Mouse (Mus musculus) spleen, postnatal 4 days (tissue): ENCODE measurements around the gene Ube2o.

Source experiments
- DNase-seq, 2 experiments: peaks; one replicate each; pipeline ENCODE4 v3.0.0; 2022; ENCODE audit warnings: low spot score in 2 of 2

Ube2o gene

DNA sequence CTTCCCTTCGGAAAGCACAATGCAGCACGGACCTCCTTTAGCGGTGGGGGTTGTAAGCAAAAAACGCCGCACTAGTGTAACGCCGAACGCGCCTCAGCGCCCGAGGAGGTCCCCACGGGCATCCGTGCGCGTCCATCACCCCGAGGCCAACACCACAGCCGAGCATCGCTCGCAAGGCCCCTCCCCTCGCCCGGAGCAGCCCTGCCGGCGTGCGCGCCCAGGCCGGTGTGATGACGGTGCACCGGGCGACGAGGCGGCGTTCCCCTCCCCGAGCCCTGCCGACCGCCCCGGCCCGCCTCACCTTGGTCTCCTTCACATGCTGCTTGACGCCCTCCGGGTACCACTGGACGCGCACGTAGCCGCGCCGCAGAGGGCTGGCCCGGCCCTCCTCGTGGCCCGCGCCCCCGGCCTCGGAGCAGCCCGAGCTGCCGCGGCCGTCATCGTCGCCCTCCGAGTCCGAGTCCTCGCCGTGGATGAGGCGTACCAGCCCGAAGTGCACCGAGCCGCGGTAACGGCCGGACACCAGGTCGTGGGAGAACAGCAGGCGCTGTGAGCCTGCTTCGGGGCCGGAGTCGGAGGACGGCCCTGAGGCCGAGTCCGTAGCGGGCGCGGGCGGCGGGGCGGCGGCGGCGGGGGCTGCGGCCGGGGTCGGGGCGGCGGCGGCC, 404 bp downstream of the Ube2o start:
- DNase-seq: peak; percentile 73 to 88

GRCm38 (mm10) chr11:116580031-116580652, 1.1 kb downstream of the Ube2o start:
- DNase-seq: peak in 1 of 2 experiments; percentile 35

DNA sequence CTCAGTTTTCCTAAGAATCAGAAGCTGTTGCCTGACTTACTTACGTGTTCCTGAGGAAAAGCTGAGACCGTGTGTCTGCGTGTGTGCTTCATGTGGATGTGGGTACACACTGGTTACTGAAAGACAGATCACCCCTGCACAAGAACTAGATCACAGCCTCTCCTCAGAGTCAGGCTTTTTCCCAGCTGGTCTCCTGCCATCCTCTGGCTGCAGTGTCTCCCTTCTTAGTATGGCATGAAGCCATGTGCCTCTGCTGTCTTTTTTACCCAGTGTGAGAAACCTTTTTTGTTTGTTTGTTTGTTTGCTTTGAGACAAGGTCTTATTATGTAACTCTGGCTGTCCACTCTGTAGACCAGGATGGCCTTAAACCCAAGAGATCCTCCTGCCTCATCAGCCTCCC, 2.0 kb downstream of the Ube2o start:
- DNase-seq: no peak

DNA sequence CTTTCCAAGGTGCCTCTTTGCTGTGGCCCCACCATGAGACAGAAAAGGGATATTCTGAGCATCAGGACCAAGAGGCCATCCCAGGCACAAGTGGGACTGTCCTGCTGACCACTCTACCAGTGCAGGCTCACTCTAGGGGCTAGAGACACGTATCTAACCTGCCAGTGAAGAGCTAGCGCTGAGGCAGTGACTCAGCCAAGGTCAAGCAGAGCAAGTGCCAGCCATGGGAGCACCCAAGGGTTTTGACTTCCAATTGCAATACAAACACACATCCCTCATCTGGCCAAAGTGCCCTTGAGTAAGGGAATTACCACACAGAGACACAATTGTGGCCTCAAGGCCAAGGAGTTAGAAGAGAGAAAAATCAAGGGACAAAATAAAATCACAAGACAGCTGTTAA, 5.9 kb downstream of the Ube2o start:
- DNase-seq: no peak

DNA sequence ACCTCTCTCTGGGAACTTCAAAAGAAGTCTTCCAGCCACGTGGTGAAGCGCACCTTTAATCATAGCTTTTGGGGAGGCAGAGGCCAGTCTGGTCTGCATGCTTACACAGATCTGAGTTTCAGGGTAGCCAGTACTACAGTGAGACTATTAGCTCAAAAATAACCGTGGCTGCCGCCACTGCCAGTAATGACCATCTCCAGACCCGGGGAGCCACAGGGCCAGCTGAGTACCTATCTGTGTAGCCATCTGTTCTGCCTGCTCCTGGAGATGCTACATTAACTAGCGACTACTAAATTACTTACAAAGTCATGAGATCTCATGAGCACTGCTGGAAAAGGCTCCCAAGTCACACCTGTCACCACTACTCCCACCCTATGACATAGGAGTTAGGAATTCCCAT, 6.3 kb downstream of the Ube2o start:
- DNase-seq: no peak

GRCm38 (mm10) chr11:116574486-116574885, 6.8 kb downstream of the Ube2o start:
- no peak for DNase-seq

DNA sequence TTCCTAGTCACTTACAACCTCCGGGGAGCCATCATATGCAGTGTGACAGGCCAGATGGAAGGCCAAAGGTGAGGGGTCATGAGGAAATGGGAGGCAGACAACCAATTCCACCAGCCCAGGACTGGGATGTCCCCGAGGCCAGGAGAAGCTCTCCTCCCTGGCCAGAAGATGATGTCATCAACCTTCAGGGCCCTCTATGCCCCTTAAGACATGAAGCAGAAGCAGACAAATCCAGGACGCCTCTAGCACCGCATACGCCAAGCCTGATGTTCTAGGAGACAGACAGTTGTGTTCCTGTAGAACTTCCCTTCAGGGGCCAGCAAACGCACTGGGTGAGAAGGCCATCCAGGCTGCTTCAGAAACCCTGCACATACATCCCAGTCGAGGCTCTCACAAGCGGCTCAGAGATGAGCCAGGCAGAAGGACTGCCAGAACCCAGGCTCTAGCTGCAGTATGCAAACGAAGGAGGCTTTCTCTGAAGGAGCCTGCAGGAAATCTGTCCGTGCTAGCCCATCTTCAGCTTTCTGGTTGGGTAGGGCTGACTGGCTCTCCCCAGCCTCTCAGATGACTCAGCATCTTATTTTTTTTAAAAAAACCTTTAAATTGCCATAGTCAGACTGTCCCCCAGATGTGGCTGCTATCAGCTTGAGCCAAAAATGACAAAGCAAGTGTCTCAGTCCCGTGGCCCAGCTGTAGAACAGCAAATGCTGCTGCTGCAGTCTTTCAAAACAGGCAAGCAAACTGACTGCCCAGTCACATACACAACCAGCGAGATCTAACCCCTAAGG, 8.3 kb downstream of the Ube2o start:
- DNase-seq: peak; percentile 70 to 78

- DNase-seq: peak; percentile 85 to 87
Measured at GRCm38 (mm10) chr11:116571767-116572679, 9.2 kb downstream of the Ube2o start.

DNA sequence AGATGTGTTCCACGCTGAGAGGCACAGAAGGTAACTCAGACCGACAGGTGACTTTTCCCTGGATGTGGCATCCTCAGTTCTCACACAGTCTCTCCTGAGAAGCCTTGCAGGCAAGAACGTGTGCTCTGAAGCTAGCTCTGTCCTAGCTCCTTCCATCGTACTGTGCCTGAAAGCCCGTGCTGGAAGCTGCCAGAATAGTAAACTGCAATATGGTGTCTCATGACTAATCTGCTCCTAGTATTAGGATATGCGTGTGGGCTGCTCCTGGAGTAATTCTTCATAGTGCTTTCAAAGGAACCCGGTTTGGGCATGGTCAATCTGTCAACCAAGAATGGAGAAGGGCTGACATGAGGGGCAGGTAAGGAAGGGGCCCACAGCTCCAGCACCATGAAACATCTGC, 10.4 kb downstream of the Ube2o start:
- DNase-seq: no peak

DNA sequence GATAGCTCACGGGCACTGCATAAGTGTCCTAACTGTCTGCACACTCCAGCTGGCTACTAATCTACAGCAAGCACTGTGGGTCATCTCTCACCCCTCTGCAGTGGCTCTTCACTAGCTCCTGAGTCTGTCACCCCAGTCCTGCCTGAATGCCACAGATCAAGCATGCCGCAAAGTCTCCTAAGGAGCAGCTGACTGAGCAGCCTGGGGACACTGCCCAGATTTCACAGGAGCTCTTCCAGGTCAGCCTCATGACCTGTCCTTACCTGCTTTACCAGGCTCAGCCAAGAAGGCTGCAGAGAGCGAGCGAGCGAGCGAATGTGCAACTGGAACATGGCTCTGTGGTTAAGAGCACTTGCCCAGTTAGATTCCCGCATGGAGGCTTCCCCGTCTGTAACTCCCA, 13.7 kb downstream of the Ube2o start:
- DNase-seq: no peak

DNA sequence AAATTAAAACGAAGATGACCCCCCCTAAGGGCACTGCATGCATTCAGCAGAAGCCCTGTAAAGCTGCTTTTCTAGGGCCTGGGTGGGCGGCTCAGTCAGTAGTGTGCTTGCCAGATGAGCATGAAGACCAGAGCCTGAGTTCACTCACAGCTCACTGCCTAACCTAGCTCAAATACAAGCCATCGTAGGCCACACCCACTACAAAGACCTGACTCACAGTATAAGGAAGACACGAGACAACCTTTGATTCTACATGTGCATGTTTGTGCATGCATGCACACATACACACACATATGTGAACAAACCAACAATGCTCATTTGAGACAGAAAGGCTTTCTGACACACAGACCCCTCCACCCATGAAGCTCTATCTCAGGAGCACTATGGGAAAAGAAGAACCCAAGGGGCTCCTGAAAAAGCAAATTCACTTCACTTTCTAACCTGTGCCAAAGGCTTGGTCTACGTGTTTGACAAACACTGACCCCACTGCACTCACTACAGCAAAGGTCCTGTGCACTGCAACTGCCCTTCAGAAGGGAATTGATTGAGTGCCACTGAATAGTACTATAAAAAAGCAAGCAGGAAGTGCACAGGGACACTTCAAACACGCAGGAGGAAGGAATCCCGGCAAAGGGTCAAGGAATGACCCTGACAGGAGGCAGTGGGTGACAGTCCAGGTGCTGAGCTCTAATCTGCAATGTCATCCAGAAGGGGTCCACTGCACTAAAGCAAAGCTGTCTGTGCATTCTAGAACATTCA, 15.8 kb downstream of the Ube2o start:
- DNase-seq: no peak

GRCm38 (mm10) chr11:116556308-116556707, 24.9 kb downstream of the Ube2o start:
- DNase-seq: no peak

- no peak for DNase-seq
Measured at GRCm38 (mm10) chr11:116555572-116555971, 25.7 kb downstream of the Ube2o start.

DNA sequence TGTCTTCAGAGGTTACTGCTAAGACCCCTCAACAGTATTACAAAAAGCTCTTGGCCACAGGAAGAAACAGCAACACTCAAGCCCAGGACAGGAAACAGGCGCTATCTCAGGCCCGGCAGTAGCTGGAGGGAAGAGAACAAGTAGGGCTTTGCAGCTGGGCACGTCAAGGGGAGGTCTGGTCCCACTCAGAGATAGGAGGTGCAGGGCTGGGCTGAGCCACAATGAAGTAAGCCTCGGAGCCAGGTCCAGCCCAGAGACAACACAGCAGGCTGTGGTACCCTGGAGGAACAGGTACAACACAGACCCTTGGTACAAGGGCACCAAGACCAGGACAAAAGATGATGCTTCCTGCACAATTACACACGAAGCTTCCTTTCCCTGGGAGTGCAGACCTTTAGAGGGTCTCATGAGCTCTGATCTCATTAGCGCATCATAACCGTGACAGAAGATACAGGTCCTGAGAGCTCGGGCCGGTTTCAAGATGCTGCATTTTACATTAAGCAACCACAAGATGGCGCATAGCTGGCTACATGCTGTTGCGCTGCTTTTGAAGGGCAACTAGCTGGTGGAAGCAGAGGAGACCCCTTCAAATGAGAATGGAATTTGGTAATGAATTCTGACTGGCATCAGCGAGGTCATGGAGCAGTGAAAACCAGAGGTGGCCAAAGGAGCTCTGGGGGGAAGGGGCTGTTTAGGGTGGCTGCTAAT, 26.9 kb downstream of the Ube2o start:
- peak in 1 of 2 experiments; percentile 47 for DNase-seq

- no peak for DNase-seq
Measured at GRCm38 (mm10) chr11:116552194-116552593, 29.1 kb downstream of the Ube2o start.

DNA sequence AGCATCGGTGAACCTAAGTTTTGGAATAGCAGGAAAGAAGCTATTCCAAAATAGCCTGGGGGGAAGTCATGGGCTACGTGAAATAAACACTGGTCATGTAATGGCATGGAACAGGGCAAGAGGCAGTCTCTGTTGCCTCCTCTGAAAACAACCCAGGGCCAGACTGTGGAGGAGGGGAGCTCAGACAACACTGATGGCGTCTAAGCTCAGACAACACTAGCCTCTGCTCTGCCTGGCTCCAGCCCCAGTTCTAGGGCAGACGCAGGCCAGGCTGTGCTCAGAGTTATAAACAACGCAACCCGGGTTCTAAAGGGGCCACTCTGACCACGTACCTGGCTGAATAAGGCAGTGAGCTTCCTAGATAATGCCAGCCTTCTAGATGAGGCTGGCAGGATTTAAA, 30.5 kb downstream of the Ube2o start:
- no peak for DNase-seq

DNA sequence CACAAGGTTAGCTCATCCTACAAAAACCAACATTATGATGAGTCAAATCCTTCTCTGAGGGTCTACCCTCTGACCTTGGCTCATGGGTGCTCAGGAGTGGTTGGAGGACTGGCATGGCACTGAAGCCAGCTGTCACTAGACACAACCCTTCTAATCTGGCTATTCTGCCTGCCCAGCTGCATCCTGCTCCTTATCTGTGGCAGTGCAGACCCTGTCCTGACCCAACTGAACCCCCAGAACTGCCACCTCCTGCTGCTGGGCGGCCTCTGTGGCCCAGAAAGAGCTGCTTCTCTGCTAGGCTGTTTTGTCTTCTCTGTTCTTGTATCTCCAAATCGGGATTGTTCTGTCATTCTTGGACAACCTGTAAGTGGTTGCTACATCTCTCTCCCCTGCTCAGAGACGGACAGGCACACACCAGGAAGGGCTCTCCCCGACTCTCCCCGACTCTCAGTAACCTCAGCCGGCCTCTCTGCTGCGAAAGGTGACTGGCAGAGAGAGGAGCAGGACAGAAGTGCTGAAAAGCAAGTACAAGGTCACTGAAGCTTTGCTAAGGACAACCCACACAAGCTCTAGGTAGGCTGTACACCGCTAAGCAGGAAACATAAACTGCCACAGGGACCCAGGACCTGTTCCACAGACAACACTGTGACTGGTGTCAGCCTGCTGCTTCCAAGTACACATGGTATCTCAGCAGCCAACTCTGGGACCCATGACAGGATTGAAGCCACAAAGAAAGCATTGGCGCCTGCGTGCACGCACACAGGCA, 31.8 kb downstream of the Ube2o start:
- peak; percentile 67 to 78 for DNase-seq

GRCm38 (mm10) chr11:116548780-116549179, 32.5 kb downstream of the Ube2o start:
- no peak for DNase-seq

DNA sequence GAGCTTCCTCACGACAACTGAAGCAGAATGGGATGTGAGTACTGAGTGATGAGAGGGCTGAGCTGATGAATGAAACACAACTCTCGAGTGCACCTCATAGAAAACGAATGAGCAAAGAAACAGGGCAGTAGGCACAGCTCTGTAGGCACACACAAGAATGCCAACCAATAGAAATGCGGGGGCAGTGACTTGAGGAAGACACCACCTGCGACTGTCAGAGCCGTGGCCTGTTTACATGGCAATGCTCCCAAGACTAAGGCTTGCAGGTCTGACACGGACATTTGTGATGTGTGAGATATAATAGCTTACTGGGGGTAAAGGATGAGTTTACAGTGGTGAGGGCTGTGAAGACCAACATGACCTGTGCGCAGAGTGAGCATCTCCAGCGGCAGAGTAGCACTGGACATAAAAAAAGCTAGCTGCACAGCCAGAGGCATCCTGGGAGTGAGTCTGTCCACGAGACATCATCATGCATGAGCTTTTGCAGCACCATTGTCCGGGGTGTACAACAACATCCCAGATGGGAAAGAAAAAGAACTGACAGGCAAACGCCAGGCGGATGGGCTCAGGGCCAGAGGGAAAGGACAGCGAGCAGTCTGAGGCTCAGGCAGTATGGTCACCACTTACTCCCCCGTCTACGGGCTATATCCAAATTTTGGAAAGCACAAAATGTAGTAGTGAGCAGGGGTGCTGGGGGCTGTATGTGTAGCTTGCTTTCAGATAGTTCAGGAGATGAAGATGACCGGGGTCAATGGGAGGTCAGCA, 33.8 kb downstream of the Ube2o start:
- no peak for DNase-seq
